ENCODE assay signal across 15 mouse cellular contexts in the genomic region with DNA sequence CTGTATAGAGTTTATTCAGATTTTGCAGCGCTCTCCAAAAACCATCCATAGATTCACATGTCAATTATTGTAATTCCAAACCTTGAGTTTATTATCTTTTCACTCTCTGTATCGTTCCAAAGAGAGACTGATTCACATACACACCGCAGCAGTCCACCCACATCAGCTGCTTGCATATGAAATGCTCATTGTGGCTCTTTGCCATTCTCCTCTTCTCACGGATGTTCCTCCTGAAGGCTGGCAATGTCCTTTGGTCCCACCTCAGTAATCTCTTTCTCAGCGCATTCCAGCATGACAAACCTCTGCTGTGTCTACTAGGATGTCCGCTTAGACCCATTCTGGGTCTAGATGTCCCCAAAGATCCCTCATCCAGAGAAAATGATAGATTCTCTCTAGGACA.
DNase-seq lines count a peak whose midpoint lies in the region.
"Had no signal": no experiment of that assay in that cellular context is flagged by ENCODE, and none has a peak within 500 bp of the region (broad histone marks: within the 10 kb centered on the region; RNA-seq: fewer than 3 reads in every experiment).

No protein-coding gene starts in this region.

- DNase-seq in brain, adult 2 months (ENCODE audit: low read depth, low spot score) = peak; percentile 51
- DNase-seq in T-cell, adult 2 months (ENCODE audit: low spot score) = no peak
- DNase-seq: adrenal gland, adult 2 months; adrenal gland, adult 8-10 months; adrenal gland, postnatal 10 days; adrenal gland, postnatal 14 days; adrenal gland, postnatal 25 days; adrenal gland, postnatal 36 days; B cell, adult 2 months; cerebellum, adult 11 months; cerebellum, adult 11-12 months; cerebellum, adult 18-20 months; cerebellum, adult 2 months; cerebellum, adult 8-10 months; cerebellum, adult 9-10 months had no signal
